Mouse (Mus musculus) lung, adult 18-20 months (tissue): ENCODE measurements around the gene Fgf2.

Experiments used
- DNase-seq, 2 experiments: peaks; one replicate each; pipeline ENCODE4 v3.0.0; 2022; ENCODE audit warnings: mixed read lengths in 2 of 2

The Fgf2 gene

GRCm38 (mm10) chr3:37360729-37361128, 12.6 kb downstream of the Fgf2 start:
- DNase-seq = peak; percentile 32 to 53

GRCm38 (mm10) chr3:37365144-37365543, 17.0 kb downstream of the Fgf2 start:
- DNase-seq = no peak

GRCm38 (mm10) chr3:37365976-37366375, 17.8 kb downstream of the Fgf2 start:
- DNase-seq = no peak

GRCm38 (mm10) chr3:37366381-37367053, 18.4 kb downstream of the Fgf2 start:
- DNase-seq = no peak

GRCm38 (mm10) chr3:37370407-37370806, 22.3 kb downstream of the Fgf2 start:
- DNase-seq = no peak

- no peak for DNase-seq
These were observed 25.6 kb downstream of the Fgf2 start for GRCm38 (mm10) chr3:37373712-37374111.

GRCm38 (mm10) chr3:37377926-37378325, 29.8 kb downstream of the Fgf2 start:
- DNase-seq = no peak

GRCm38 (mm10) chr3:37378412-37378811, 30.3 kb downstream of the Fgf2 start:
- DNase-seq = peak in 1 of 2 experiments; percentile 55

GRCm38 (mm10) chr3:37379201-37379600, 31.1 kb downstream of the Fgf2 start:
- no peak for DNase-seq

GRCm38 (mm10) chr3:37379930-37380881, 32.1 kb downstream of the Fgf2 start:
- peak; percentile 77 to 79 for DNase-seq

- DNase-seq = no peak
These were observed 33.3 kb downstream of the Fgf2 start for GRCm38 (mm10) chr3:37381457-37381856.

- DNase-seq = no peak
These were observed 35.1 kb downstream of the Fgf2 start for GRCm38 (mm10) chr3:37383096-37383765.

- DNase-seq = no peak
These were observed 39.2 kb downstream of the Fgf2 start for GRCm38 (mm10) chr3:37387310-37387709.

- DNase-seq = no peak
These were observed 48.9 kb downstream of the Fgf2 start for GRCm38 (mm10) chr3:37396930-37397608.

GRCm38 (mm10) chr3:37397646-37398045, 49.5 kb downstream of the Fgf2 start:
- no peak for DNase-seq

- DNase-seq = peak; percentile 40 to 47
These were observed 50.7 kb downstream of the Fgf2 start for GRCm38 (mm10) chr3:37398661-37399395.

- DNase-seq = peak in 1 of 2 experiments; percentile 18
These were observed 53.8 kb downstream of the Fgf2 start for GRCm38 (mm10) chr3:37401729-37402610.

- no peak for DNase-seq
These were observed 59.5 kb downstream of the Fgf2 start for GRCm38 (mm10) chr3:37407598-37407997.

- no peak for DNase-seq
These were observed 65.3 kb downstream of the Fgf2 start for GRCm38 (mm10) chr3:37413446-37413845.

- DNase-seq = peak; percentile 70 to 74
These were observed 66.3 kb downstream of the Fgf2 start for GRCm38 (mm10) chr3:37414413-37414960.

GRCm38 (mm10) chr3:37418341-37418740, 70.2 kb downstream of the Fgf2 start:
- no peak for DNase-seq
